Mouse (Mus musculus) embryo, embryonic 9.5 days (tissue): Measurements from ENCODE around the gene Hibadh.

ENCODE experiments used
- DNase-seq: peaks from one replicate; pipeline ENCODE4 v3.0.0-alpha.2; 2017; ENCODE audit errors: extremely low spot score

Gene Hibadh

GRCm38 (mm10) chr6:52567327-52568299, 72.6 kb downstream of the Hibadh start:
- no peak for DNase-seq

GRCm38 (mm10) chr6:52565210-52565609, 75.0 kb downstream of the Hibadh start:
- no peak for DNase-seq

GRCm38 (mm10) chr6:52562994-52563393, 77.2 kb downstream of the Hibadh start:
- no peak for DNase-seq

- DNase-seq, result no peak
Observed at GRCm38 (mm10) chr6:52559041-52559440, 81.1 kb downstream of the Hibadh start.

- no peak for DNase-seq
Observed at GRCm38 (mm10) chr6:52544376-52544775, 95.8 kb downstream of the Hibadh start.

- DNase-seq, result no peak
Observed at GRCm38 (mm10) chr6:52542464-52542863, 97.7 kb downstream of the Hibadh start.

GRCm38 (mm10) chr6:52539911-52540310, 100.3 kb downstream of the Hibadh start:
- DNase-seq, result no peak

GRCm38 (mm10) chr6:52535072-52535704, 105.0 kb downstream of the Hibadh start:
- DNase-seq, result no peak

GRCm38 (mm10) chr6:52532144-52532492, 108.1 kb downstream of the Hibadh start:
- DNase-seq, result no peak

- no peak for DNase-seq
Observed at GRCm38 (mm10) chr6:52531366-52532143, 108.6 kb downstream of the Hibadh start.

GRCm38 (mm10) chr6:52530861-52531260, 109.3 kb downstream of the Hibadh start:
- DNase-seq, result no peak

- DNase-seq, result no peak
Observed at GRCm38 (mm10) chr6:52524226-52524625, 116.0 kb downstream of the Hibadh start.

GRCm38 (mm10) chr6:52518704-52519103, 121.5 kb downstream of the Hibadh start:
- DNase-seq, result no peak

GRCm38 (mm10) chr6:52517272-52517671, 122.9 kb downstream of the Hibadh start:
- DNase-seq, result no peak

- DNase-seq, result peak; percentile 31
Observed at GRCm38 (mm10) chr6:52513876-52514405, 126.2 kb downstream of the Hibadh start.

GRCm38 (mm10) chr6:52508789-52509188, 131.4 kb downstream of the Hibadh start:
- DNase-seq, result no peak

- DNase-seq, result no peak
Observed at GRCm38 (mm10) chr6:52507946-52508345, 132.2 kb downstream of the Hibadh start.

GRCm38 (mm10) chr6:52507171-52507570, 133.0 kb downstream of the Hibadh start:
- no peak for DNase-seq

- no peak for DNase-seq
Observed at GRCm38 (mm10) chr6:52505777-52506755, 134.1 kb downstream of the Hibadh start.

GRCm38 (mm10) chr6:52504676-52505460, 135.3 kb downstream of the Hibadh start:
- DNase-seq, result no peak
